Mouse (Mus musculus): ENCODE measurements around the gene Pdxp. TPM values are rescaled to one million over a fixed set of nuclear protein-coding genes. Genes with fewer than 3 reads are reported as not detected.

The Pdxp gene
- total RNA-seq, 2 experiments from 2014 or later, result 4.0 to 10.6 TPM

DNA sequence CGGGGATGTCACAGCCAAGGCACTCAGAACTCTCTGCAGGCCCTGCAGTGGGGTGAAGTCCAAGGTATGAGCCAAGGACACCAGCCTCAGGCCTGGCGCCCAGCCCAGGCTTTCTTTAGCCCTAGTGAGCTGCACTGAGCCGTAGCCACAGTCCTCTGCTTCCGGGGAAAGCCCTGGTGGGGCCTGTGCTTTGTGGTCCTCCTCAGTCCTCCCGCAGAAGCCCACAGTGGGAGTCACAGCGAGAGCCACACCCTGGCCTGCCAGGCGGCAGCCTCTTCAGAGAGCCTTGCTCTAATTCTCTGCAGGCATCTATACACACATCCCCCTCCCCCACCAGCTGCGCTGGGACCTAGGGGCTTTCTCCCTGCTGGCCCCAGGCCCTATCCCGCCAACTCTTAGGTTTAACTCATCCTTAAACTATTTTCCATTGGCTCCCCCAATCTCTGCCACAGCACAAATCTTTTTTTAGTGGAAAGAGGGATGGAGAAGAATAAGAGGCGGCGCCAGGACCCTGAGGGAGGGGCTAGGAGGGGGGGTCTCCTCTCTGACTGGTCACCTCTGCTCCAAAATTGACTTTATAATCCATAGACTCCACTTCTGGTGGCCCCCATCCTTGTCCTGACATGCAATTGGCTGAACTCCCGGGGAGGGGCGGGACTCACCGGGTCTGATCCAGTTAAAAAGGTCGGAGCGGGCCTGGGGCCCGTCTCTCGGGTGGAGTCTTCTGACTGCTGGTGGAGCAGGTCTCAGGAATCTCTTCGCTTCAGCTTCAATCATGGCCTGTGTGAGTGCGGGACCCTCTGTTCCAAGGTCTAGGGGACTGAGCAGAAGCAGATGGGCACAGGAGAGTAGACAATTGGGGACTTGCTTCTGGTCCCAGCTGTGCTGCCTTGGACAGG, 12.6 kb downstream of the Pdxp start, which contains the start of gene Lgals1:
Lgals1 (plus strand) TSS at position 705 of the 899 bp plus-strand sequence.
- ATAC-seq (replicated peaks; ENCODE audit: poor library complexity, severe bottlenecking), result peak; percentile 47

- no peak for ATAC-seq (replicated peaks; ENCODE audit: poor library complexity, severe bottlenecking)
Measured at GRCm38 (mm10) chr15:78927021-78927787, 13.5 kb downstream of the Pdxp start.

- peak; percentile 60 for ATAC-seq (replicated peaks; ENCODE audit: poor library complexity, severe bottlenecking)
Measured at GRCm38 (mm10) chr15:78927788-78928457, 14.2 kb downstream of the Pdxp start.

DNA sequence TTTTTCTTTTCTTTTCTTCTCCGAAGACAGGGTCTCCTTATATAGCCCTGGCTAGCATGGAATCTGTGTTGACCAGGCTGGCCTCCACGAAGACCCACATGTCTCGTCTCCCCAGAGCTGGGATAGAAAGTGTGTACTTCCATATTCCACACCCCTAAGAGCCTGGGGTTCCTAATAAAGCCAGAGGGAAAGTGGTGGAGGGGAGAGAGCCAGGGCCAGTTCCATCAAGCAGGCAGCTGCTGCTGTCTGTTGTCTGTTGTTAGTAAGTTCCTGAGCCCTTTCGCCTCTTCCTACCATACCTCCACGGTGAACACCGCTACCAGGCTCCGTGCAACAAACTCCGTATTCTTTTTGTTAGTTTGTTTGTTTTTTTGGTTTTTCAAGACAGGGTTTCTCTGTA, 14.8 kb downstream of the Pdxp start:
- ATAC-seq (replicated peaks; ENCODE audit: poor library complexity, severe bottlenecking), result no peak

DNA sequence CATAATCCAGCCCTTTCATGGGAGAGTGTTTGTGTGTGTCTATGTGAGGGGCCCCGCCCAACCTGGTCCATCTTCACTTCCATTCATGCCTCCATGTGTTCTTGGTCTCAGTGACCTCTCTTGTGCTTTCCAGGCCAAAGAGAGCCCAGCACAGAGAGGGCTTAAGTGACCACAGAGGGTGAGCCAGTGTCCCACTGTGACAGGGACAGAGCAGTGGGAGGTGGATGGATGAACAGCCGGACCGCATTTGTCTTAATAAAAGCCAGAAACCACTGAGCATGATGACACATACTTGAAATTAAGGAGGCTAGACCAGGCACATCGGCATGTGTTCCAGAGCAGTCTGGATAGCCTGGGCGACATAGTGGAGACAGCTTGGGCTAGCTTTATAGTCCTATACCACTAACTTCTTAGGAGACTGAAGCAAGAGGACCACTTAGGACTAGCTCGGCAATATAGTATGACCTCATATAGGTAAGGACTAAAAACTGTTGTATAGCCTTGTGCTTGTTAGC, 16.5 kb downstream of the Pdxp start:
- ATAC-seq (replicated peaks; ENCODE audit: poor library complexity, severe bottlenecking), result no peak

GRCm38 (mm10) chr15:78930801-78931426, 17.2 kb downstream of the Pdxp start:
- no peak for ATAC-seq (replicated peaks; ENCODE audit: poor library complexity, severe bottlenecking)

DNA sequence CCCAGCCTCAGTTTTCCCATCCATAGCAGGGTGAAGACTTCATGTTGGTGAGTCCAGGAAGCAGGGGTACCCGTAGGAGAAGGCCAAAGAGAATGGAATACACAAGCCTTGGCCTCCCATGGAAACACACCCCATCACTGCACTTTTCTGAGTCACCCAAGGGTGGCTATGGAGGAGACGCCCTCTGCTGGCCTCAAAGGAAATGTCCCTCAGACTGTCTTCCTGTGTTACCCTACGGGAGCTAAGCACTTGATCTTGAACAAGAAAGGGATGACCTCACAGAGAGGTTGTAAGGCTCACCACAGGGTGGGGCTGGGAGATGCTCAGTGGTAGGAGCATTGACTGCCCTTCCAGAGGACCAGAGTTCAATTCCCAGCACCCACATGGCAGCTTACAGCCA, 17.9 kb downstream of the Pdxp start:
- ATAC-seq (replicated peaks; ENCODE audit: poor library complexity, severe bottlenecking), result peak; percentile 63

DNA sequence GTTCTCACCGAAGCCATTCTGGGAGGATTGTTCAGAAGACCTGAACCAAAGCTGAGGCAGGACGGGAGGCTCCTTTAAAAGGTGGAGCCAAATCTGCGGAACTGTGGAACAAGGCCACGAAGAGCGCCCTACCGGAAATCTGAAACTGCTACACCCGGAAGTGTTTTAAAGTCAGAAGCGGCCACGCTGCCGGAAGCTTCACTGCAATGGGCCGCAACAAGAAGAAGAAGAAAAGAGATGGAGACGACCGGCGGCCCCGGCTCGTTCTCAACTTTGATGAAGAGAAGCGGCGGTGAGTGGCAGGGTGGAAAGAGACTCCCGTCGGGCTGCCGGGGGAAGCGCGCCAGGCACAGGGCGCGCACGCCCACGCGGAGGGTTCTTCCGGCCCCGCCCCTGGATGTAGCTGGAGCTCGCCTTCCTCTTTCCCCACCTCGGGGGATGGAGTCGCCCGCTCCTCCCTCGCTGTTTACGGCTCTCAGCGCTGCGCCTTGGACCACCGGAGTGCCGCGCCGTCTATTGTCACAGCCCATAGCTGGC, 21.1 kb downstream of the Pdxp start, which contains the start of gene Nol12:
Nol12 (plus strand) TSS at position 150 of the 537 bp plus-strand sequence.
- ATAC-seq (replicated peaks; ENCODE audit: poor library complexity, severe bottlenecking), result peak; percentile 82

DNA sequence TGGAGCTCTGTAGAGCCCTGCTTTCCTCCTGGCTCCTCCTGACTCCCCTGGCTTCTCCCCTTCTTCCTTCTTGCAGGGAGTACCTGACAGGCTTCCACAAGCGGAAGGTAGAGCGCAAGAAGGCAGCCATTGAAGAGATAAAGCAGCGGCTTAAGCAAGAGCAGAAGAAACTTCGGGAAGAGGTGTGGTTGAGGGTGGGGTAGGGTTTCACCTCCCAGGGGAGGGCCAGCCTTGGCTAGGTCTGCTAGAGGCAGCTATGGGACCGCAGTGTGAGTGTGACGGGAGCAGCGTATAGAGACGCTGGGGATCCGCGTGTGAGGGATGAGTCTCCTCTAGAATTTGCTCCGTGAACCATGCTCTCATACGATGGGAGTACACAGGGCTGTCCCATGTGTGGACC, 22.7 kb downstream of the Pdxp start:
- ATAC-seq (replicated peaks; ENCODE audit: poor library complexity, severe bottlenecking), result no peak

DNA sequence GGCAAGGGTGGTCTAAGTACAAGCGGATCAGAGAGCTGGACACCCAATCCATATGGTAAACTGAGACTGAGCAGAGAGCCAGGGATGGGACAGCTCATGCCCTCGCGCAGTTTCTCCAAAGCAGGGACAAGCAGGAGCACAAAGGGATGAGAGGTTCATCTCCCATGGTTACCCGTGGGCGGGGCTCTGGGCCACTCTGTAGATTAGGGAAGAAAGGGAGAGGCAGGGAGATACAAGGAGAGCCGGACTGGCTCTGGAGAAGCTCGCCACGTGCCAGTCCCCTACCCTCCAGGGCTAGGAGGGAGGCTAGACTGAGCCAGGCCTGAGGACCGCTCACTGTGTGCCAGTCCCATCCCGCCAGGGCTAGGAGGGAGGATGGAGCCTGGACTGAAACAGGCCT, 23.6 kb downstream of the Pdxp start:
- no peak for ATAC-seq (replicated peaks; ENCODE audit: poor library complexity, severe bottlenecking)

GRCm38 (mm10) chr15:78937963-78938362, 24.2 kb downstream of the Pdxp start:
- no peak for ATAC-seq (replicated peaks; ENCODE audit: poor library complexity, severe bottlenecking)

DNA sequence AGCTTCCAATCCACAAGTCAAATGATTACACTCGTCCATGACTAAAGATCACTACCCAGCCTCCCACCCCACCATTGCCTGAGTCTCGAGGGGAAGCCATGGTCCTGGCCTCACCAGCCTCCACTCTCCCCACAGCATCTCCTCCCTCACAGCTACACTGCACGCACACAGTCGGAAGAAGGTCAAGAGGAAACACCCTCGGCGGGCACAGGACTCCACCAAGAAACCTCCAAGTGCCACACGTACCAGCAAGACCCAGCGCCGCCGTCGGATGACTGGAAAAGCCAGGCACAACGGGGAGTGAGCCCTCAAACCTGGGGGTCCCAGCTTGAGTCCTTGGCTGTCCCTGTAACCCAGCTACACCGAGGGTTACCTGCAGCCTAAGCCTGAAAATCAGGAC, 26.6 kb downstream of the Pdxp start:
- no peak for ATAC-seq (replicated peaks; ENCODE audit: poor library complexity, severe bottlenecking)

DNA sequence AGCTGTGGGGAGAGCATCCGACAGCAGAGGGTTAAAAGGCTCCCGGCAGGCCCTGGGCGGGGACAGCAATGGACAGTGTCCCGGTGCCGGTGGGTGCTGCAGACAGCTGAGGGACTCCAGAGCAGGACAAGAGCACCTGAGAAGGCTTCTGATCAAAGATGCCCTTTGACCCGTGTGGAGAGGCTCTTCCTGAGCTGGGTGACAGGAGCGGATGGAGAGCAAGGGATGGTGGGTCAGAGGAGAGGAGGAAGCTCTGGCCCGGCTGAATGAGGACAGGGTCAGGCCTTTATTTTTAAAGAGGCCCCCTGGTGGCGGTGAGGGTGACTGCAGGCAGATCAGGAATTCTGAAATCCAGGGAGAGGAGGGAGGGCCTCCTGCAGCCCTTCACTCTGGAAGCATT, 28.9 kb downstream of the Pdxp start:
- ATAC-seq (replicated peaks; ENCODE audit: poor library complexity, severe bottlenecking), result peak; percentile 57

GRCm38 (mm10) chr15:78946232-78946631, 32.5 kb downstream of the Pdxp start:
- no peak for ATAC-seq (replicated peaks; ENCODE audit: poor library complexity, severe bottlenecking)

- peak; percentile 96 for ATAC-seq (replicated peaks; ENCODE audit: poor library complexity, severe bottlenecking)
Measured at GRCm38 (mm10) chr15:78947657-78948056, 33.9 kb downstream of the Pdxp start, which contains the start of gene Triobp. Gene Triobp (plus strand): TSS chr15:78947724.

GRCm38 (mm10) chr15:78948152-78948725, 34.5 kb downstream of the Pdxp start:
- ATAC-seq (replicated peaks; ENCODE audit: poor library complexity, severe bottlenecking), result no peak

- no peak for ATAC-seq (replicated peaks; ENCODE audit: poor library complexity, severe bottlenecking)
Measured at GRCm38 (mm10) chr15:78948883-78949282, 35.2 kb downstream of the Pdxp start.

DNA sequence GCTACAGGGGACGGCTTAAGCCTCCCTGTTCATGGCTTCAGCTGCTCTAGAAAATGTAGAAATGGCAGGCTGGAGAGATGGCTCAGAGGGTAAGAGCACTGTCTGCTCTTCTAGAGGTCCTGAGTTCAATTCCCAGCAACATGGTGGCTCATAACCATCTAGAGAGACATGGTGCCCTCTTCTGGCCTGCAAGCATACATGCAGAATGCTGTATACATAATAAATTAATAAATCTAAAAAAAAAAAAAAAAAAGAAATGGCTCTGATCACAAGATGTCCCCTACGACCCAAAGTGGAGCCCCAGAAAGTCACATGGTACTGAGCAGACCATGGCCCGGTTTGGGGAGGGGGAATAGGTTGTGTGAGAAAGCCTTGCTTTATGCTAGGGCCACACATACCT, 41.9 kb downstream of the Pdxp start:
- ATAC-seq (replicated peaks; ENCODE audit: poor library complexity, severe bottlenecking), result no peak

GRCm38 (mm10) chr15:78956351-78956750, 42.6 kb downstream of the Pdxp start:
- ATAC-seq (replicated peaks; ENCODE audit: poor library complexity, severe bottlenecking), result peak; percentile 35

Data from granulocyte monocyte progenitor cell, adult 5-6 weeks (primary cell).